Mouse (Mus musculus) embryonic fibroblast, embryonic 13.5 days (primary cell): ENCODE measurements around the gene Sf3b3.

Experiments used
- CTCF ChIP-seq: IDR thresholded peaks from 2 replicates; pipeline ENCODE4 v1.5.1; 2011; ENCODE audit warnings: mild to moderate bottlenecking, control low read depth, low read length, moderate library complexity, borderline replicate concordance; ENCODE audit not compliant: insufficient read depth
- POLR2A ChIP-seq: IDR thresholded peaks from 2 replicates; pipeline ENCODE4 v1.6.1; 2011; ENCODE audit warnings: low read depth, mild to moderate bottlenecking, control low read depth, low read length, moderate library complexity

GRCm38 (mm10) chr8:110894851-110895250 is 48.3 kb upstream of the Sf3b3 start:
- TF ChIP-seq POLR2A: no peak
- no peak for TF ChIP-seq CTCF
